23 mouse cellular contexts compared by ENCODE assay signal in genomic region chr9:105368605-105369004, GRCm38 (mm10). TPM values are rescaled to one million over a fixed set of nuclear protein-coding genes. Genes with fewer than 3 reads are reported as not detected.
A peak's percentile ranks its signal among the peaks of the same experiment; 100 is the strongest.
DNase-seq lines count a peak whose midpoint lies in the region; TF ChIP-seq lines count a peak whose summit lies in the region.
"Had no signal": no experiment of that assay in that cellular context is flagged by ENCODE, and none has a peak within 500 bp of the region (broad histone marks: within the 10 kb centered on the region; RNA-seq: fewer than 3 reads in every experiment).

No protein-coding gene starts in this region.

- no peaks in the 10 kb centered on the region for H3K36me3 ChIP-seq in CH12.LX (replicated peaks in 1 of 2; ENCODE audit: control insufficient read depth in 1 of 2, insufficient read depth in 1 of 2, low read length in 1 of 2)
- H3K36me3 ChIP-seq: embryonic facial prominence, embryonic 12.5 days; forebrain, embryonic 12.5 days; heart, embryonic 15.5 days; hindbrain, embryonic 13.5 days had no signal

- peak overlapping the region; percentile 61; the same call in 1 of the 2 replicates for H3K9ac ChIP-seq in CH12.LX (ENCODE audit: insufficient read depth, low read depth)
- H3K9ac ChIP-seq: embryonic facial prominence, embryonic 12.5 days; forebrain, embryonic 12.5 days; forebrain, postnatal 0 days; heart, embryonic 15.5 days; hindbrain, embryonic 13.5 days had no signal

- intact Hi-C loops in gastrocnemius, postnatal 36 days (cut with DNase I), result no loop called here

- no peak overlapping the region for H3K4me3 ChIP-seq in CH12.LX (replicated peaks in 1 of 3; ENCODE audit: low read depth in 2 of 3, low read length in 2 of 3, poor library complexity in 1 of 3)
- H3K4me3 ChIP-seq: embryonic facial prominence, embryonic 12.5 days; forebrain, embryonic 12.5 days; heart, embryonic 15.5 days; hindbrain, embryonic 13.5 days had no signal

- H3K27ac ChIP-seq in CH12.LX (ENCODE audit: insufficient read depth, low read depth), result peak overlapping the region; percentile 91
- H3K27ac ChIP-seq: embryonic facial prominence, embryonic 12.5 days; forebrain, embryonic 12.5 days; heart, embryonic 15.5 days; hindbrain, embryonic 13.5 days; hindbrain, postnatal 0 days had no signal

- no peaks in the 10 kb centered on the region for H3K79me2 ChIP-seq in CH12.LX (replicated peaks; ENCODE audit: control insufficient read depth, extremely low read depth, insufficient read depth, poor library complexity, severe bottlenecking)

- H3K27me3 ChIP-seq in CH12.LX (replicated peaks), result no peaks in the 10 kb centered on the region
- H3K27me3 ChIP-seq: embryonic facial prominence, embryonic 12.5 days; forebrain, embryonic 12.5 days; heart, embryonic 15.5 days; hindbrain, embryonic 13.5 days had no signal

- H3K4me2 ChIP-seq in CH12.LX (ENCODE audit: insufficient read depth, low read depth, poor library complexity, severe bottlenecking), result peak overlapping the region; percentile 62
- H3K4me2 ChIP-seq: embryonic facial prominence, embryonic 12.5 days; forebrain, embryonic 12.5 days; heart, embryonic 11.5 days; heart, embryonic 15.5 days; hindbrain, embryonic 13.5 days had no signal

- peaks cover 34 to 52% of the 10 kb centered on the region in 2 experiments for H3K4me1 ChIP-seq in CH12.LX (ENCODE audit: control insufficient read depth in 1 of 2, insufficient read depth in 2 of 2)
- H3K4me1 ChIP-seq: embryonic facial prominence, embryonic 12.5 days; forebrain, embryonic 12.5 days; heart, embryonic 15.5 days; hindbrain, embryonic 13.5 days had no signal

- dilution Hi-C loops in CH12.LX (cut with MboI; ENCODE audit: extremely low pct_ligation_motif_present, extremely low pct_unique_long_range_greater_than_20kb, low sequenced_read_pairs), result no loop called here

- TF ChIP-seq POLR2A in CH12.LX (IDR thresholded peaks at IDR 0.05; ENCODE audit: low read depth, low read length), result peak; percentile 62

- no peaks in the 10 kb centered on the region for H3K9me3 ChIP-seq in CH12.LX (replicated peaks; ENCODE audit: low read length)
- H3K9me3 ChIP-seq: embryonic facial prominence, embryonic 12.5 days; forebrain, embryonic 12.5 days; heart, embryonic 15.5 days; hindbrain, embryonic 13.5 days had no signal

- no peak for TF ChIP-seq CTCF in CH12.LX (conservative IDR thresholded peaks at IDR 0.05 in 1 of 2, IDR thresholded peaks at IDR 0.05 in 1 of 2; ENCODE audit: low read depth in 2 of 2, low read length in 2 of 2)

- in situ Hi-C loops in CH12.LX (cut with MboI; ENCODE audit: low pct_ligation_motif_present, low pct_unique_long_range_greater_than_20kb, low sequenced_read_pairs), result loop anchor here (10.0 kb wide), 1 partner anchor 64 kb away; no protein-coding TSS in a partner anchor

- no peak; the same call in 1 of the 2 replicates for TF ChIP-seq RAD21 in CH12.LX (IDR thresholded peaks at IDR 0.05; ENCODE audit: low read depth, low read length)

- DNase-seq in CD4-positive helper T cell, adult 2 months (ENCODE audit: low read depth, low spot score), result peak; percentile 35
- DNase-seq in CH12.LX (ENCODE audit: extremely low read depth), result peak; percentile 91
- peak; percentile 53 for DNase-seq in induced T-regulatory cell, adult 2 months (ENCODE audit: low read depth)
- DNase-seq in gastrocnemius, postnatal 36 days, result no peak
- DNase-seq in urinary bladder, postnatal 36 days (ENCODE audit: low spot score in 2 of 2), result no peak
- DNase-seq in heart, adult 9 months (ENCODE audit: low spot score in 2 of 2), result no peak
- DNase-seq in kidney, adult 9 months, result no peak
- DNase-seq: adrenal gland, postnatal 25 days; cerebellum, adult 9-10 months; cerebellum, postnatal 25 days; forebrain, postnatal 0 days; heart, adult 18-20 months; heart, postnatal 14 days; kidney, adult 2 months had no signal

- TF ChIP-seq EP300 in CH12.LX (IDR thresholded peaks at IDR 0.05; ENCODE audit: low read length), result peak; percentile 96

TF ChIP-seq in CH12.LX, 34 proteins besides CTCF, POLR2A, EP300 and RAD21:
- TF ChIP-seq MXI1 (IDR thresholded peaks at IDR 0.05; ENCODE audit: low read depth, low read length), result no peak
- no peak for TF ChIP-seq POLR2AphosphoS2 (IDR thresholded peaks at IDR 0.05; ENCODE audit: low read depth, low read length)
- TF ChIP-seq MAZ (IDR thresholded peaks at IDR 0.05; ENCODE audit: low read depth, low read length), result no peak
- TF ChIP-seq SMC3 (IDR thresholded peaks at IDR 0.05; ENCODE audit: low read depth, low read length), result no peak
- TF ChIP-seq KAT2A (IDR thresholded peaks at IDR 0.05; ENCODE audit: insufficient replicate concordance, low read length), result no peak
- peak; percentile 82 for TF ChIP-seq ELF1 (IDR thresholded peaks at IDR 0.05; ENCODE audit: low read depth, low read length)
- no peak for TF ChIP-seq NELFE (IDR thresholded peaks at IDR 0.05; ENCODE audit: low read depth, low read length)
- no peak for TF ChIP-seq PAX5 (IDR thresholded peaks at IDR 0.05; ENCODE audit: low read length)
- no peak for TF ChIP-seq UBTF (IDR thresholded peaks at IDR 0.05; ENCODE audit: low read depth, low read length)
- peak; percentile 96 for TF ChIP-seq IRF4 (IDR thresholded peaks at IDR 0.05; ENCODE audit: low read depth, low read length)
- TF ChIP-seq HCFC1 (IDR thresholded peaks at IDR 0.05; ENCODE audit: low read depth, low read length), result no peak
- no peak for TF ChIP-seq ZC3H11A (IDR thresholded peaks at IDR 0.05; ENCODE audit: low read depth, low read length)
- no peak for TF ChIP-seq NRF1 (IDR thresholded peaks at IDR 0.05; ENCODE audit: low read depth, low read length)
- peak; percentile 81 for TF ChIP-seq TCF12 (IDR thresholded peaks at IDR 0.05; ENCODE audit: low read depth, low read length)
- TF ChIP-seq GABPA (IDR thresholded peaks at IDR 0.05; ENCODE audit: insufficient replicate concordance, low read depth, low read length), result no peak
- TF ChIP-seq RCOR1 (conservative IDR thresholded peaks at IDR 0.05; ENCODE audit: low read depth, low read length), result no peak
- no peak; the same call in 1 of the 2 replicates for TF ChIP-seq CHD2 (IDR thresholded peaks at IDR 0.05; ENCODE audit: low read length)
- TF ChIP-seq USF2 (conservative IDR thresholded peaks at IDR 0.05; ENCODE audit: low read depth, low read length), result no peak
- TF ChIP-seq CHD1 (IDR thresholded peaks at IDR 0.05; ENCODE audit: low read depth, low read length), result no peak
- TF ChIP-seq SIN3A (IDR thresholded peaks at IDR 0.05; ENCODE audit: low read length), result no peak
- peak; percentile 97 for TF ChIP-seq ETS1 (conservative IDR thresholded peaks at IDR 0.05; ENCODE audit: low read depth, low read length)
- TF ChIP-seq MAX (IDR thresholded peaks at IDR 0.05; ENCODE audit: low read length), result peak; percentile 60
- peak; percentile 100 for TF ChIP-seq JUND (conservative IDR thresholded peaks at IDR 0.05; ENCODE audit: low read depth, low read length)
- no peak for TF ChIP-seq ZKSCAN1 (IDR thresholded peaks at IDR 0.05; ENCODE audit: borderline replicate concordance, low read depth, low read length)
- no peak for TF ChIP-seq TBP (conservative IDR thresholded peaks at IDR 0.05; ENCODE audit: low read depth, low read length)
- peak; percentile 77; the same call in 1 of the 2 replicates for TF ChIP-seq BHLHE40 (IDR thresholded peaks at IDR 0.05; ENCODE audit: low read depth, low read length)
- peak; percentile 100 for TF ChIP-seq JUN (IDR thresholded peaks at IDR 0.05; ENCODE audit: insufficient read depth, low read depth, low read length)
- no peak for TF ChIP-seq ZMIZ1 (IDR thresholded peaks at IDR 0.05; ENCODE audit: low read depth, low read length)
- no peak for TF ChIP-seq E2F4 (IDR thresholded peaks at IDR 0.05; ENCODE audit: insufficient replicate concordance, low read depth, low read length)
- TF ChIP-seq ZNF384 (IDR thresholded peaks at IDR 0.05; ENCODE audit: low read depth, low read length), result no peak
- TF ChIP-seq MYC (IDR thresholded peaks at IDR 0.05; ENCODE audit: low read depth, low read length), result peak; percentile 92
- TF ChIP-seq USF1 (IDR thresholded peaks at IDR 0.05; ENCODE audit: low read depth, low read length), result no peak
- TF ChIP-seq MAFK (IDR thresholded peaks at IDR 0.05; ENCODE audit: insufficient replicate concordance, low read length), result peak; percentile 23; the same call in 1 of the 2 replicates
- peak; percentile 98 for TF ChIP-seq MEF2A (IDR thresholded peaks at IDR 0.05; ENCODE audit: borderline replicate concordance, low read depth, low read length)

RNA-seq across cellular contexts. Expression of gene Aste1, which starts 26.6 kb away (rescaled TPM):
- 8.9 and 10.2 TPM in 2 replicates for total RNA-seq in CH12.LX (2012; rRNA removed)
- total RNA-seq in CH12.LX (2014; rRNA removed), result 13.4 and 13.8 TPM in 2 replicates
- 12.4 and 13.9 TPM in 2 replicates for polyA plus RNA-seq in CH12.LX (2012; ENCODE audit: insufficient read length, low read depth)
- 1 to 10 TPM; 1.7 to 1.8 TPM for total RNA-seq in gastrocnemius, postnatal 36 days (2021)

RNA-seq across cellular contexts. Expression of gene Nek11, which starts 26.7 kb away (rescaled TPM):
- total RNA-seq in CH12.LX (2012; rRNA removed) (0.13 and 0.17 TPM in 2 replicates), CH12.LX (2014; rRNA removed) (0.32 TPM in 1 of 2 replicates, not detected in the other)
- polyA plus RNA-seq in CH12.LX (2012; ENCODE audit: insufficient read length, low read depth), result 0.29 TPM in 1 of 2 replicates, not detected in the other
- not detected for total RNA-seq in gastrocnemius, postnatal 36 days (2021)
- total RNA-seq: adrenal gland, postnatal 25 days; gastrocnemius, adult 8-10 months; heart, adult 18-20 months; hematopoietic stem cell, adult 5-6 weeks; MEL had no signal

Comparison
In these comparisons a context has a peak if more than half of its experiments do, and no peak if none do; other contexts are left out.
1. DNase-seq: peak in CD4-positive helper T cell, adult 2 months (single experiment), CH12.LX (single experiment) and induced T-regulatory cell, adult 2 months (single experiment); none in gastrocnemius, postnatal 36 days (0 of 2), urinary bladder, postnatal 36 days (0 of 2), heart, adult 9 months (0 of 2) and kidney, adult 9 months (single experiment).